Mouse (Mus musculus) thymus, adult 2 months (tissue): Measurements from ENCODE around the gene Lmx1a. TPM values are rescaled to one million over a fixed set of nuclear protein-coding genes. Genes with fewer than 3 reads are reported as not detected.
A peak's percentile ranks its signal among the peaks of the same experiment; 100 is the strongest.

Experiments
- DNase-seq: peaks from one replicate; pipeline ENCODE4 v3.0.0; 2021
- H3K27ac ChIP-seq: fragments of 200-500 bp; 2 replicates; pipeline ENCODE4 v1.5.1; 2012; ENCODE audit warnings: low read length, control low read depth; ENCODE audit not compliant: control insufficient read depth, insufficient read depth
- H3K27me3 ChIP-seq: fragments of 200-500 bp; 2 replicates; pipeline ENCODE4 v1.6.1; 2012; ENCODE audit warnings: mild to moderate bottlenecking, low read length, moderate library complexity, mixed read lengths; ENCODE audit not compliant: control insufficient read depth, insufficient read depth
- H3K36me3 ChIP-seq: fragments of 200-500 bp; 2 replicates; pipeline ENCODE4 v1.6.1; 2012; ENCODE audit warnings: mild to moderate bottlenecking, low read length, moderate library complexity; ENCODE audit not compliant: control insufficient read depth, insufficient read depth
- H3K4me1 ChIP-seq: fragments of 200-500 bp; replicated peaks from 2 replicates; pipeline ENCODE4 v1.6.1; 2012; ENCODE audit warnings: low read length; ENCODE audit not compliant: control insufficient read depth, insufficient read depth
- H3K4me3 ChIP-seq: fragments of 200-500 bp; 2 replicates; pipeline ENCODE4 v1.5.1; 2012; ENCODE audit warnings: mild to moderate bottlenecking, low read length, control low read depth, moderate library complexity; ENCODE audit not compliant: control insufficient read depth, insufficient read depth
- CTCF ChIP-seq: fragments of 200-500 bp; IDR thresholded peaks from 2 replicates; pipeline ENCODE4 v1.5.1; 2012; ENCODE audit warnings: mild to moderate bottlenecking, control low read depth, low read length, moderate library complexity, borderline replicate concordance; ENCODE audit not compliant: control insufficient read depth, poor library complexity, insufficient read depth; ENCODE audit errors: extremely low read depth
- POLR2A ChIP-seq: fragments of 200-500 bp; IDR thresholded peaks from 2 replicates; pipeline ENCODE4 v1.6.1; 2012; ENCODE audit warnings: mild to moderate bottlenecking, low read length, control low read depth, moderate library complexity; ENCODE audit not compliant: control insufficient read depth, poor library complexity, insufficient read depth; ENCODE audit errors: extremely low read depth
- WGBS: fragments of 180-500 bp; shearing (Covaris S2); methylation state at CpG from one replicate; pipeline ENCODE4 v1.1.7; 2018; 5-methylcytosine and 5-hydroxymethylcytosine counted together
- polyA plus RNA-seq: library from polyadenylated mRNA; depleted of rRNA; stranded (reverse); fragments of >200 nt; gene quantifications from 2 replicates; pipeline ENCODE4 v1.2.3, GENCODE M21; 2012; rRNA removed

Gene Lmx1a
- 0.13 and 0.18 TPM in 2 replicates for polyA plus RNA-seq

DNA sequence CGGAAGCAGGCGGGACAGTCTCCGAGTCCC, at the start of gene Lmx1a:
Gene Lmx1a (plus strand): TSS at position 6 of the 30 bp plus-strand sequence.
- no peak within 1 kb of the TSS for H3K27ac ChIP-seq
- peaks cover 20% of the 10 kb centered on the region for H3K27me3 ChIP-seq
- no peak for TF ChIP-seq POLR2A
- H3K4me3 ChIP-seq, result no peak within 1 kb of the TSS
- no peaks in the 10 kb centered on the region for H3K36me3 ChIP-seq
- DNase-seq, result no peak
- 0 out of 2 replicates have a peak, but pooled peaks cover 3% of the 10 kb centered on the region for H3K4me1 ChIP-seq
- 3% methylated on average over 3 of the region's 3 CpGs for WGBS

DNA sequence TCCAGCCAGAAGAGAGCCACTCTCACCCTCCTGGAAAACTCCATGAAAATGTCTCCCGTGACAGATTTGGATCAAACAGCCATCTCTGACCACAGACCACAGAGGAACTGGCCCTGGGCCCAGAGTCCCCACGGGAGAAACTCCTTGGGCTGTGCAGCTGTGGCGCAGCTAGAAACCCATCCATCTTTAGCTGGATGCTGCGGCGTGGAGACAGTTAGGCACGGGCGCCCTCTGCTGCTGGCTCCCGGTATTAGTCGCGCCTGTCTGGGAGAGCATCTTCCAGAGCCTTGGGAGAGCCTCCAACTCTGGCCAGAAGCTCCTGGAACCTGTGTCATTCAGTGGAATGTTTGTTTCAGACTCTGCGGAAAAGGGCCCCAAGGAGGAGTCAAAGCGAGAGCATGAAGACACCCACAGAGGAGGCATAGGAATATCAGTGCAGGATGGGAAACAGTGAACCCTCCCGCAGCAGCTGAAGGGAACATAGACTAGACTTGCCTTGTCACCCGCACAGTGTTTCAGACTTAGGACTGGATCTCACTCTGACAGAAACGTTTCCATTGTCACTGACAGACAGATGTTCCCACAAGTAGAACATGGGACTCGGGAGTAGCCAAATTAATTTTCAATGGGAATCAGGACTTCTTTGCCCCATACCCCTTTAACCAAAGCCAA, 44.0 kb upstream of the Lmx1a start:
- no peaks in the 10 kb centered on the region for H3K36me3 ChIP-seq
- peak; percentile 56 for DNase-seq
- no peaks in the 10 kb centered on the region for H3K4me1 ChIP-seq
- no peak for TF ChIP-seq POLR2A
- peak; percentile 83; the same call in 1 of the 2 replicates for TF ChIP-seq CTCF
- H3K27me3 ChIP-seq, result no peaks in the 10 kb centered on the region
- WGBS, result 19% methylated on average over 16 of the region's 16 CpGs
- no peak overlapping the region for H3K4me3 ChIP-seq
- no peak overlapping the region for H3K27ac ChIP-seq

DNA sequence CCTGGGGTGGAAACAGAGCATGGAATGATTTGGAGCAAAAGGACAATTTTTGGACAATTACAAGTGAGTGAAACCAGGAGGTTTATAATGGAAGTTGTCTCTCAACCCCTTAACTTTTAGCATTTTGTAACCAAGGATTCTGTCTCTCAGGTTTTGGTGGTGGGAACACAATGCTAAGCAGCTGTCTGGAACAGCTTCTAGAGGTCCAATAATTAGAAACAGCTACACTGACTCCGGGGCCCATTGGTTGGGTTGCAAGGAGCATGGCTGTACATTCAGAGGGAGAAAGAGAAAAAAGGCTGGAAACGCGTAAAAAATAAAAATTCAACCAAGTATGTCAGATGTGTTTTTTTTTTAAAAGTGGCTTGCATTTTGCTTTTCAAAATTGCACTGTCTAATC, 40.4 kb upstream of the Lmx1a start:
- no peak for TF ChIP-seq POLR2A
- 88% methylated on average over 3 of the region's 3 CpGs for WGBS
- Histone ChIP-seq H3K4me1 (no peaks in the 10 kb centered on the region), H3K27ac (no peak overlapping the region), H3K4me3 (no peak overlapping the region), H3K27me3 (no peaks in the 10 kb centered on the region), H3K36me3 (no peaks in the 10 kb centered on the region)
- DNase-seq, result no peak

DNA sequence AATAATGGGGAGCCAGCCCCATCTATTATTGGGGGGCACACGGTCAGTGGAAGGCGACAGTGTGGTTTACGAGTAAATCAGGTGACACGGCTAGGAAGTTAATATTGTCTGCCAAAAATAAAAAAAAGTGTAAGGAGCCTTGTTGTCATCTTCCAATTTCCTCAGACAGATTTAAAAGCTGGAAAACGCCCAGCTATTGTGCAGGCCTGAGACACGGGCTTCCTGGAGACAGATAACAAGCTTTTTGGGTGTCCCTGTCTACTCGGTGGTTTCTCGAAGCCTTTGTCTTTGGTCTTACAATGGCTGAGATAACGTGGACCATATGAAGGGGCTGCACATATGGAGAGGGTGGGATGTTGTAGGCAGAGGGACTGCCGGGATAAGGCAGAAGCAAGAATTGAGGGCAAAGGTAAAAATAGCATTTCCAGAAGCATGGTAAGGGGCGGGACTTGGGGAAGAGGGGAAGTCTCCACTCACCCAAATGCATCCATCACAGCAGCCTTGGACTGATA, 39.9 kb upstream of the Lmx1a start:
- TF ChIP-seq POLR2A, result no peak
- no peak for TF ChIP-seq CTCF
- 66% methylated on average over 11 of the region's 11 CpGs for WGBS
- no peaks in the 10 kb centered on the region for H3K4me1 ChIP-seq
- H3K4me3 ChIP-seq, result no peak overlapping the region
- no peak overlapping the region for H3K27ac ChIP-seq
- no peaks in the 10 kb centered on the region for H3K36me3 ChIP-seq
- no peak for DNase-seq
- H3K27me3 ChIP-seq, result no peaks in the 10 kb centered on the region

DNA sequence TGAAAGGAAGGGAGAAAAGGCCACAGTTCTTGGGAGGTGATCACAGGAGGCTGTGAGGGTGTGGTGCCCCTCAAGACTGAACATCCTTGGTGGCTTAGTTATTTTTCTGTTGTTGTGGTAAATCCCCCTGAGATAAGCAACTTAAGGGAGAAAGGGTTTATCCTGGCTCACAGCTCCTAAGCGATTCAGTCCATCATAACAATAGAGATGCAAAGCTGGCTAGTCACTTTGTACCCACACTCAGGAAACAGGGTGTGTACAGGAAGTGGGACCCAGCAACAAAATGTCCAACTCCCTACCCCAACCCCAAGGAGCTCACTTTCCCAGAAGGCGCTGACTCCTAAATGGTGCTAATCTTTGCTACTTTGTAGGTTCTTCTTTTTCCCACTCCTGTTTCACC, 36.7 kb upstream of the Lmx1a start:
- TF ChIP-seq POLR2A (no peak), CTCF (no peak)
- 66% methylated on average over 2 of the region's 2 CpGs for WGBS
- DNase-seq, result no peak
- H3K36me3 ChIP-seq, result no peaks in the 10 kb centered on the region
- H3K27me3 ChIP-seq, result no peaks in the 10 kb centered on the region
- H3K4me1 ChIP-seq, result no peaks in the 10 kb centered on the region
- no peak overlapping the region for H3K27ac ChIP-seq
- H3K4me3 ChIP-seq, result no peak overlapping the region

DNA sequence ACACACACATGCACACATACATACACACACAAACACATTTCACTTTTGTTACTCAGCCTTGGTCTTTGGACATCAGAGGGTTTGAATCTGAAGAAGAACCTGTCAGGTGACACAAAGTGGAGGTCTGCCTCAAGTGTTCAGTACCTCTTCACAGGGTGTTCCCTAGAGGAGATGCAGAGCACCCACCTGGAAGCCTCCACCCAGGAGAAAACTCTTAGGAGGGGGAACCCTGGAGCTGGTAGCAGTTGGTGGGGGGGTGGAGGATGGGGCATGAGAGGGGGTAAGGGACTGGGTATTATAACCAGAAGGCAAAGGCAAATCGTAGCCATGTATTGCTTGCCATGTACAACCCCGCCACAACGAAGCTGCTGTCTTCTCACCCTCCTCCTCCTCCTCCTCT, 30.0 kb upstream of the Lmx1a start:
- TF ChIP-seq CTCF, result no peak
- TF ChIP-seq POLR2A, result no peak

DNA sequence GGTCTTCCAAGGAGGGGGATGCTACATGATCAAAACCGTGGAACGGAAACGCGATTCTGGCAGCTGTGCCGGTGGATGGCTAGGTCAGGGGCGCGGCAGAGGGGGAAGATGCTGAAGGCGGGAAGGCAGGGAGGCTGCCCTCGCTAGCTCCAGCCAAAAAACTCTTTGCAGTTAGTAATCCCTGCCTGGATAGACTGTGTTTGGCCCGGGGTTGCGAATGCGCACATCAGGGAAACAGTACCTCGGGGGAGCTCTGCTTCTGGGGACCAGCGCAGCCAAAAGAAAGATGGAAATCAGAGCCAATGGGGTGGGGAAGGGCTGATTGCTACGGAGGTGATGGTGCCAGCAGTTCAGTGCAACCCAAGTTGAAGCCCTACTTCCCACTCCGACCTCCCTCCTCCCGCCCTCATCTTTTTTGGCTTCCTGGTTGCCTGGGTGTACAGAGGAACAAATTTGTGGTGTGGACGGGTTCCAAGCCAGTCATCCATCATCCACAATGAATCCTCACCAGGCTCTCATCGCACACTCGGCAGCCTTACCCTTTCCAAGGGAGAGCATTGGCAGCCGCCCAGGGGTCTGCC, 28.4 kb upstream of the Lmx1a start:
- TF ChIP-seq POLR2A (no peak), CTCF (no peak)
- DNase-seq, result no peak
- WGBS, result 4% methylated on average over 21 of the region's 21 CpGs
- H3K27ac ChIP-seq, result no peak overlapping the region
- peaks cover 3% of the 10 kb centered on the region; the same call in 1 of the 2 replicates for H3K27me3 ChIP-seq
- H3K36me3 ChIP-seq, result no peaks in the 10 kb centered on the region
- H3K4me3 ChIP-seq, result no peak overlapping the region
- H3K4me1 ChIP-seq, result no peaks in the 10 kb centered on the region; the same call in 1 of the 2 replicates

More for the DNA sequence above, 30.0 kb upstream of the Lmx1a start:
- Histone ChIP-seq H3K4me3 (no peak overlapping the region), H3K27me3 (peaks cover 3% of the 10 kb centered on the region; the same call in 1 of the 2 replicates), H3K36me3 (no peaks in the 10 kb centered on the region), H3K4me1 (no peaks in the 10 kb centered on the region; the same call in 1 of the 2 replicates), H3K27ac (no peak overlapping the region)
- DNase-seq, result no peak
- WGBS, result 89% methylated on average over 3 of the region's 3 CpGs
